Mouse (Mus musculus) liver, embryonic 14.5 days (tissue): ENCODE measurements around the gene Dctn2. TPM values are rescaled to one million over a fixed set of nuclear protein-coding genes. Genes with fewer than 3 reads are reported as not detected.

Experiments used
- ATAC-seq: fragments of 200-750 bp; cut with Nextera tagmentation; 2 replicates; pipeline ENCODE4 v1.8.0; 2017; ENCODE audit warnings: moderate number of reproducible peaks, mild to moderate bottlenecking, moderate library complexity; ENCODE audit not compliant: insufficient read depth
- DNase-seq, 3 experiments: peaks; one replicate each; pipeline ENCODE4 v3.0.0-alpha.2; 2012 to 2013; ENCODE audit warnings: low read depth in 3 of 3, low spot score in 3 of 3
- H3K27ac ChIP-seq: fragments of 300-500 bp; sonication (generic); 2 replicates; pipeline ENCODE4 v1.5.1; 2014; ENCODE audit warnings: moderate library complexity, mild to moderate bottlenecking, control low read depth, inconsistent platforms
- H3K27me3 ChIP-seq: fragments of 300-500 bp; sonication (generic); 2 replicates; pipeline ENCODE4 v1.6.1; 2014; ENCODE audit warnings: mild to moderate bottlenecking, low read length, moderate library complexity; ENCODE audit not compliant: control insufficient read depth, insufficient read depth
- H3K36me3 ChIP-seq: fragments of 300-500 bp; sonication (generic); replicated peaks from 2 replicates; pipeline ENCODE4 v1.6.1; 2014; ENCODE audit warnings: low read depth; ENCODE audit not compliant: control insufficient read depth, insufficient read depth
- H3K4me1 ChIP-seq, 2 experiments: fragments of 200-500 bp in 1 of 2; fragments of 300-500 bp in 1 of 2; sonication (generic) in 1 of 2; replicated peaks; 2 replicates each; pipeline ENCODE4 v1.6.1; 2012 to 2014; ENCODE audit warnings: antibody characterized with exemption in 1 of 2, inconsistent platforms in 1 of 2, low read length in 1 of 2; ENCODE audit not compliant: control insufficient read depth in 2 of 2, insufficient read depth in 2 of 2
- H3K4me2 ChIP-seq: fragments of 300-500 bp; sonication (generic); 2 replicates; pipeline ENCODE4 v1.6.1; 2014; ENCODE audit warnings: low read depth, mild to moderate bottlenecking, control low read depth, moderate library complexity
- H3K4me3 ChIP-seq, 2 experiments: fragments of 200-500 bp in 1 of 2; fragments of 300-500 bp in 1 of 2; sonication (generic) in 1 of 2; 2 replicates each; pipeline ENCODE4 v1.5.1; 2012 to 2014; ENCODE audit warnings: low read depth in 2 of 2, low read length in 2 of 2, mild to moderate bottlenecking in 2 of 2, control low read depth in 1 of 2, inconsistent platforms in 1 of 2, moderate library complexity in 1 of 2; ENCODE audit not compliant: insufficient read depth in 1 of 2
- H3K9ac ChIP-seq: fragments of 300-500 bp; sonication (generic); replicated peaks from 2 replicates; pipeline ENCODE4 v1.6.1; 2014; ENCODE audit warnings: mild to moderate bottlenecking, control low read depth, moderate library complexity
- H3K9me3 ChIP-seq: fragments of 300-500 bp; sonication (generic); 2 replicates; pipeline ENCODE4 v1.6.1; 2016; ENCODE audit warnings: low read length, mixed read lengths; ENCODE audit not compliant: control insufficient read depth
- CTCF ChIP-seq: IDR thresholded peaks from 2 replicates; pipeline ENCODE4 v1.5.1; 2016; ENCODE audit warnings: antibody characterized with exemption, low read depth, control low read depth
- EP300 ChIP-seq: IDR thresholded peaks from 2 replicates; pipeline ENCODE4 v1.6.1; 2016; ENCODE audit warnings: antibody characterized with exemption, low read depth
- WGBS: fragments of 180-500 bp; shearing (Covaris S2); extraction: QIAGEN DNeasy Blood & Tissue Kit; methylation state at CpG from one replicate; pipeline ENCODE4 v1.1.7; 2014; ENCODE audit not compliant: insufficient replicate concordance; 5-methylcytosine and 5-hydroxymethylcytosine counted together
- polyA plus RNA-seq, 2 experiments: library from polyadenylated mRNA; depleted of rRNA in 1 of 2; stranded (reverse) in 1 of 2; unstranded in 1 of 2; fragments of >200 nt; fragmentation: Nextera tagmentation in 1 of 2; extraction: Ambion mirVana in 1 of 2; gene quantifications; 2 replicates each; pipeline versions ENCODE4 v1.2.1 to v1.2.3; 2012 to 2014

Dctn2 gene
- polyA plus RNA-seq, 2 experiments, result 58.7 to 59.2 TPM

GRCm38 (mm10) chr10:127327461-127328145 lies 61.4 kb downstream of the Dctn2 start:
- no peak for TF ChIP-seq EP300
- TF ChIP-seq CTCF, result no peak
- Histone ChIP-seq H3K4me3 (no peak overlapping the region), H3K9ac (no peak overlapping the region), H3K4me2 (no peak overlapping the region), H3K27me3 (peaks cover 11% of the 10 kb centered on the region; the same call in 1 of the 2 replicates), H3K4me1 (peaks cover 11 to 14% of the 10 kb centered on the region in 2 experiments), H3K36me3 (no peaks in the 10 kb centered on the region), H3K9me3 (no peaks in the 10 kb centered on the region), H3K27ac (no peak overlapping the region)
- DNase-seq, result no peak
- no peak for ATAC-seq
- 73% methylated on average over 18 of the region's 18 CpGs for WGBS

- Histone ChIP-seq H3K27ac (no peak overlapping the region), H3K4me1 (peaks cover 8 to 9% of the 10 kb centered on the region in 2 experiments), H3K9ac (no peak overlapping the region), H3K36me3 (no peaks in the 10 kb centered on the region), H3K27me3 (peaks cover 11% of the 10 kb centered on the region; the same call in 1 of the 2 replicates), H3K4me2 (no peak overlapping the region), H3K9me3 (no peaks in the 10 kb centered on the region), H3K4me3 (no peak overlapping the region)
- TF ChIP-seq EP300 (no peak), CTCF (no peak)
- ATAC-seq (no peak), DNase-seq (no peak)
- 64% methylated on average over 7 of the region's 7 CpGs for WGBS
Observed at GRCm38 (mm10) chr10:127330212-127330611, 64.0 kb downstream of the Dctn2 start.

Other genes starting within 250 kb of the Dctn2 start
- gene Tsfm, start 235.5 kb upstream of the Dctn2 start, polyA plus RNA-seq (2012; rRNA removed), result 22.8 and 26.7 TPM in 2 replicates
- 40.7 and 49.2 TPM in 2 replicates for gene Tsfm, start 235.5 kb upstream of the Dctn2 start, polyA plus RNA-seq (2014; fragmentation: Nextera tagmentation; extraction: Ambion mirVana)
- 10.6 and 12.5 TPM in 2 replicates for gene Mettl1, start 225.0 kb upstream of the Dctn2 start, polyA plus RNA-seq (2012; rRNA removed)
- 18.1 and 19.3 TPM in 2 replicates for gene Mettl1, start 225.0 kb upstream of the Dctn2 start, polyA plus RNA-seq (2014; fragmentation: Nextera tagmentation; extraction: Ambion mirVana)
- gene Eef1akmt3, start 224.9 kb upstream of the Dctn2 start, polyA plus RNA-seq (2012; rRNA removed), result 0.08 and 0.09 TPM in 2 replicates
- 0.04 TPM in 1 of 2 replicates, not detected in the other for gene Eef1akmt3, start 224.9 kb upstream of the Dctn2 start, polyA plus RNA-seq (2014; fragmentation: Nextera tagmentation; extraction: Ambion mirVana)
- gene Cyp27b1, start 218.1 kb upstream of the Dctn2 start, polyA plus RNA-seq (2012; rRNA removed), result 0.07 and 0.08 TPM in 2 replicates
- not detected in 2 replicates for gene Cyp27b1, start 218.1 kb upstream of the Dctn2 start, polyA plus RNA-seq (2014; fragmentation: Nextera tagmentation; extraction: Ambion mirVana)
- 0.07 and 0.12 TPM in 2 replicates for gene March9, start 206.2 kb upstream of the Dctn2 start, polyA plus RNA-seq (2012; rRNA removed)
- not detected in 2 replicates for gene March9, start 206.2 kb upstream of the Dctn2 start, polyA plus RNA-seq (2014; fragmentation: Nextera tagmentation; extraction: Ambion mirVana)
- 175 and 221 TPM in 2 replicates for gene Cdk4, start 202.8 kb upstream of the Dctn2 start, polyA plus RNA-seq (2012; rRNA removed)
- 519 and 576 TPM in 2 replicates for gene Cdk4, start 202.8 kb upstream of the Dctn2 start, polyA plus RNA-seq (2014; fragmentation: Nextera tagmentation; extraction: Ambion mirVana)
- 35.8 and 41.8 TPM in 2 replicates for gene Tspan31, start 196.1 kb upstream of the Dctn2 start, polyA plus RNA-seq (2012; rRNA removed)
- gene Tspan31, start 196.1 kb upstream of the Dctn2 start, polyA plus RNA-seq (2014; fragmentation: Nextera tagmentation; extraction: Ambion mirVana), result 18.9 and 23.8 TPM in 2 replicates
- 3.0 and 3.7 TPM in 2 replicates for gene Agap2, start 191.1 kb upstream of the Dctn2 start, polyA plus RNA-seq (2012; rRNA removed)
- 0.57 and 0.59 TPM in 2 replicates for gene Agap2, start 191.1 kb upstream of the Dctn2 start, polyA plus RNA-seq (2014; fragmentation: Nextera tagmentation; extraction: Ambion mirVana)
- 20.9 and 25.0 TPM in 2 replicates for gene Os9, start 145.2 kb upstream of the Dctn2 start, polyA plus RNA-seq (2012; rRNA removed)
- gene Os9, start 145.2 kb upstream of the Dctn2 start, polyA plus RNA-seq (2014; fragmentation: Nextera tagmentation; extraction: Ambion mirVana), result 22.9 and 29.9 TPM in 2 replicates
- 9.9 and 10.4 TPM in 2 replicates for gene B4galnt1, start 101.1 kb upstream of the Dctn2 start, polyA plus RNA-seq (2012; rRNA removed)
- 14.6 and 17.1 TPM in 2 replicates for gene B4galnt1, start 101.1 kb upstream of the Dctn2 start, polyA plus RNA-seq (2014; fragmentation: Nextera tagmentation; extraction: Ambion mirVana)
- 1.5 and 1.7 TPM in 2 replicates for gene Slc26a10, start 85.7 kb upstream of the Dctn2 start, polyA plus RNA-seq (2012; rRNA removed)
- 0.75 and 1.3 TPM in 2 replicates for gene Slc26a10, start 85.7 kb upstream of the Dctn2 start, polyA plus RNA-seq (2014; fragmentation: Nextera tagmentation; extraction: Ambion mirVana)
- gene Arhgef25, start 76.3 kb upstream of the Dctn2 start, polyA plus RNA-seq (2012; rRNA removed), result 6.9 and 7.7 TPM in 2 replicates
- 3.4 and 4.8 TPM in 2 replicates for gene Arhgef25, start 76.3 kb upstream of the Dctn2 start, polyA plus RNA-seq (2014; fragmentation: Nextera tagmentation; extraction: Ambion mirVana)
- gene Dtx3, start 70.6 kb upstream of the Dctn2 start, polyA plus RNA-seq (2012; rRNA removed), result 35.9 and 38.6 TPM in 2 replicates
- gene Dtx3, start 70.6 kb upstream of the Dctn2 start, polyA plus RNA-seq (2014; fragmentation: Nextera tagmentation; extraction: Ambion mirVana), result 11.2 and 15.0 TPM in 2 replicates
- 28.2 and 31.2 TPM in 2 replicates for gene Pip4k2c, start 54.8 kb upstream of the Dctn2 start, polyA plus RNA-seq (2012; rRNA removed)
- gene Pip4k2c, start 54.8 kb upstream of the Dctn2 start, polyA plus RNA-seq (2014; fragmentation: Nextera tagmentation; extraction: Ambion mirVana), result 25.7 and 31.1 TPM in 2 replicates
- gene Kif5a, start 3.0 kb upstream of the Dctn2 start, polyA plus RNA-seq (2012; rRNA removed), result 0.11 and 0.19 TPM in 2 replicates
- 0.01 and 0.03 TPM in 2 replicates for gene Kif5a, start 3.0 kb upstream of the Dctn2 start, polyA plus RNA-seq (2014; fragmentation: Nextera tagmentation; extraction: Ambion mirVana)
- 9.7 and 11.0 TPM in 2 replicates for gene Mbd6, start 22.6 kb downstream of the Dctn2 start, polyA plus RNA-seq (2012; rRNA removed)
- 5.6 and 6.2 TPM in 2 replicates for gene Mbd6, start 22.6 kb downstream of the Dctn2 start, polyA plus RNA-seq (2014; fragmentation: Nextera tagmentation; extraction: Ambion mirVana)
- gene Mars, start 45.4 kb downstream of the Dctn2 start, polyA plus RNA-seq (2012; rRNA removed), result 53.6 and 63.4 TPM in 2 replicates
- gene Mars, start 45.4 kb downstream of the Dctn2 start, polyA plus RNA-seq (2014; fragmentation: Nextera tagmentation; extraction: Ambion mirVana), result 101 and 115 TPM in 2 replicates
- 7.3 and 8.8 TPM in 2 replicates for gene Arhgap9, start 55.6 kb downstream of the Dctn2 start, polyA plus RNA-seq (2012; rRNA removed)
- 12.4 and 13.4 TPM in 2 replicates for gene Arhgap9, start 55.6 kb downstream of the Dctn2 start, polyA plus RNA-seq (2014; fragmentation: Nextera tagmentation; extraction: Ambion mirVana)
- 1.1 and 1.4 TPM in 2 replicates for gene Gli1, start 75.6 kb downstream of the Dctn2 start, polyA plus RNA-seq (2012; rRNA removed)
- gene Gli1, start 75.6 kb downstream of the Dctn2 start, polyA plus RNA-seq (2014; fragmentation: Nextera tagmentation; extraction: Ambion mirVana), result 0.15 and 0.27 TPM in 2 replicates
- gene Inhbe, start 88.0 kb downstream of the Dctn2 start, polyA plus RNA-seq (2012; rRNA removed), result 0.59 and 0.61 TPM in 2 replicates
- 0.28 and 0.38 TPM in 2 replicates for gene Inhbe, start 88.0 kb downstream of the Dctn2 start, polyA plus RNA-seq (2014; fragmentation: Nextera tagmentation; extraction: Ambion mirVana)
- gene Inhbc, start 104.1 kb downstream of the Dctn2 start, polyA plus RNA-seq (2012; rRNA removed), result 1.5 and 2.0 TPM in 2 replicates
- 2.1 and 2.4 TPM in 2 replicates for gene Inhbc, start 104.1 kb downstream of the Dctn2 start, polyA plus RNA-seq (2014; fragmentation: Nextera tagmentation; extraction: Ambion mirVana)
- gene R3hdm2, start 114.0 kb downstream of the Dctn2 start, polyA plus RNA-seq (2012; rRNA removed), result 10.9 and 16.2 TPM in 2 replicates
- 9.0 and 14.0 TPM in 2 replicates for gene R3hdm2, start 114.0 kb downstream of the Dctn2 start, polyA plus RNA-seq (2014; fragmentation: Nextera tagmentation; extraction: Ambion mirVana)
- 0.16 and 0.37 TPM in 2 replicates for gene Stac3, start 235.3 kb downstream of the Dctn2 start, polyA plus RNA-seq (2012; rRNA removed)
- not detected in 2 replicates for gene Stac3, start 235.3 kb downstream of the Dctn2 start, polyA plus RNA-seq (2014; fragmentation: Nextera tagmentation; extraction: Ambion mirVana)
- 2.1 and 3.6 TPM in 2 replicates for gene Ndufa4l2, start 248.6 kb downstream of the Dctn2 start, polyA plus RNA-seq (2012; rRNA removed)
- 2.0 and 5.8 TPM in 2 replicates for gene Ndufa4l2, start 248.6 kb downstream of the Dctn2 start, polyA plus RNA-seq (2014; fragmentation: Nextera tagmentation; extraction: Ambion mirVana)